Mouse (Mus musculus): Measurements from ENCODE around the gene Gm43738.
"Not testable (repeated sequence)": the region's sequence is repeated elsewhere in the genome, so short reads cannot be mapped to it uniquely, and the experiment has no call there.

Gene Gm43738

GRCm38 (mm10) chr3:89101812-89102494 is 1.1 kb upstream of the Gm43738 start, which contains the start of gene Fdps:
Fdps (minus strand) TSS chr3:89101959.
- DNase-seq, result peak; percentile 88 to 93

DNA sequence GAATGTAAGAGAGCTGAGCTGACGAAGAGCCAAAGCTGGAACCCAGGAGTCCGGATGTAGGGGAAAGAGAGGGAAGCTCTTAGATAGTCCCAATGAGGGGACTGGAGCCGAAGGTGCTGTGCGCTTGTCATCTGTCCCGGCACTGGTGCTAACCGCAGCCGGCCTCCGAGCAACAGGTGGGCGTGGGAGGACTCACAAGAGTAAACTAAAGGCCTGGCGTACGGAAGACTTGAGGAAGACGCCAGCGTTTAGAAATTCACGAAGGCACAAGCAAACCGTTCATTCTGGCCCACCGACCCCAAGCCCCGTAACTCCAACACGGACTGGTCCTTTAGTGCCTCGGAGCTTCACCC is 536 bp upstream of the Gm43738 start:
- no peak for DNase-seq

DNA sequence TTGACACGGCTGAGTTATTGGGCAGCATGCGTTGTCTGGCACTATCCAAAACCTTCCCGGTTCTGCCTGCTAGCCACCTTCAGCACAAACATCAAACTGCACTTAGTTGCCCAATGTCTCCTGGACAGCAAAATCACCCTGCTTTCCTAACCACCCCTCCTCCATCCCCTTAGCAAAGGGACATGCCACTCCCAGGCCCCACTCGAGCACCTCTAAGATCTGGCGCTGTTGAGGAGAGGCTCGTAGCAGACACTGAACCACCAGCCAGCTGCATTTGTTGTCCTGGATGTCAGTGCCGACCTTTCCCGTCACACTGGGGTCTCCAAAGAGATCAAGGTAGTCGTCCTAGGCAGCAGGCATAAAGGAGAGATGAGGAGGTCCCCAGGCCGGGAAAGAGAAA is 6.9 kb downstream of the Gm43738 start:
- DNase-seq, result no peak

DNA sequence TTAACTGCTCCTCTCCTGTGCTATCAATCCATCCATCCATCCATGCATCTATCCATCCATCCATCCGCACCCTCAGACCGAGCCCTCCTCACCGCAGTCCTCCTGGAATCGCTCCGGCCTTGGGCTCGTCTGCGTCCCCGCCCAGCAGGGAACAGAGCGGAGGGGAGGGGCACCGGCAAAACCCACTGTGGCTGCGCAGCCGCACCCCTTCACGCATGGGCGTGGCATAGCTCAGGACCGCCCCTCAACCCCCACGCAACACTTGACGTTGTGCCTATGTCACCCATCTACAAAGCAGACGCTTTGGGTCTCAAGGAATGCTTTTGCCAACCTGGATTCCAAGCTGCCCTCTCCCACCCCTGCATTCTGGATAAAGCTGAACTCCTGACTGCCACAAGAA is 7.7 kb downstream of the Gm43738 start, which contains the start of gene Rusc1:
Gene Rusc1, minus strand, starts transcription at position 137 of the 400 bp plus-strand sequence.
- peak; percentile 78 to 81 for DNase-seq

- DNase-seq, result no peak
Measured at GRCm38 (mm10) chr3:89092509-89093090, 8.3 kb downstream of the Gm43738 start.

DNA sequence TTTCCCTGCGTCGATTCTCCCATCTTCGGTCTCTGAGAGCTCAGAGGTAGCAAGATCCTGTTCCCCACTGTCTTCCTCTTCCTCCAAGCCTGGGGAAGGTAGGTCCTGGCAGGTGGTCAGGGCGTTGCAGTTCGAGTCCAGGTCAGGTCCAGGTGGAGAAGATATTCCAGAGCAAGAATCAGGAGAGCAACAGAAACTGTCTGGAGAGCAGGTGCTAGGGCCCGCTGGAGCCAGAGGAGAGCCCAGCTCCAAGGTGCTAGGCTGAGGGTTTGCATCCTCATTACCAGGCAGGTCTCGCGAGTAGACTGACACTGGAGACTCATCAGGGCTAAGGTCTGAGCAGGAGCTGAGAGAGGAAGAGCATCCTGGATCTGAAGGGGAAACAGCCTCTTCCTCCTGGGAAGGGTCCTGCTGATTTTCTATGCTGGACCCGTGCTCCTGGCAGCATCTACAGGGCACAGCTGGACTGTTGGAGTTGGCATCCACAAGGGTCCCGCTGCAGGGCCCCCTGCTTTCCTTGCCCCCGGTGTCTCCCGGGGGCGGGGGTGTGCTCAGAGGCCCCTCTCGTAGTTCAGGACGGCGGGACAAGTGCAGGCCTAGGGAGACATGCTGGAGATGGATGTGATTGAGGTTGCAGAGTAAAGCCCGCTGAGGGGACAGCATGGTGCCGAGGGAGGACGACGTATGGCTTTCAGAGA is 8.9 kb downstream of the Gm43738 start:
- DNase-seq, result peak; percentile 9 to 21

DNA sequence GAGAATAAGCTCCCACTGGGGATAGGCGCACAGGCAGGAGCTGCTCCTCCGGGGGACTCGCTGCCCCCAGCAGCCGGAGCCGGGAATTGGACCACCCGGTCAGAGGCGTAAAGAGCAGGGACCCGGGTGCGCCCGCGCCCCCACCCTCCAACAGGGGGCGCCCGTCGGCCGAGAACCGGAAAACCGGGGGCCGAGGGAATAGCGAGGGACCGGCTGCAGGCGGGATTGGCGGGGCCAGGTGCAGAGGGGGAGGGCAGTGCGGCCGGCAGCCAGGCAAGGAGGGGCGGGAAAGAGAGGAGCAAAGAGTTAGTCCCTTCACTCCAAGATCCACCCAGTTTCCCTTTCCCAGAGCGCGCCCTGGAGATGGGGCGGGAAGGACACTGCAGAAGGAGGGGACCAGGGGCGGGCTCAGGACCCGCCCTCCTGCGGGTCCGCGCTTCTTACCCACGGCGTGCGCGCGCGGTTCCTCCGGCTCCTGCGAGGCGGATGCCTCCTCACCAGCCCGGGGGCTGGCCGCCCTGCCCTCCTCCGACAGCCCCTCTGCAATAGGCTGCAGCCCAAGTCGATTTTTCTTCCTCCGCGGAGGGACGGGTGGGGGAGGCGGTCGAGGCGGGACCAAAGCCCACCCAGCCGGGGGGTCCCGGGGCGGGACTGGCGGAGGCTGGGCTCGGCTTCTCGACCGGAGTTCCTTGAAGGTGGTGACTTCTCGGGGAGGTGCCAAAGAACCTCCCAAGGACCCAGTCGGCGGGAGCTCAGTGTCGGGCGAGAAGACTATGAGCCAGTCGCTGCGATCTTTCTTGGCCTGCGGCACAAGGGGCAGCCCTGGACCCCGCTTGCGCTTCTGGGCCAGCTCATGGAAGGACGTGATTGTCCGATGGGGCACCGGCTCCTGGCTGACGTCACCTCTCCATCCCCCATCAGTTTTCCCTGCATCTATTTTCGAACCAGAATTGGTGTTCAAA is 9.9 kb downstream of the Gm43738 start:
- DNase-seq, result peak; percentile 86 to 88

DNA sequence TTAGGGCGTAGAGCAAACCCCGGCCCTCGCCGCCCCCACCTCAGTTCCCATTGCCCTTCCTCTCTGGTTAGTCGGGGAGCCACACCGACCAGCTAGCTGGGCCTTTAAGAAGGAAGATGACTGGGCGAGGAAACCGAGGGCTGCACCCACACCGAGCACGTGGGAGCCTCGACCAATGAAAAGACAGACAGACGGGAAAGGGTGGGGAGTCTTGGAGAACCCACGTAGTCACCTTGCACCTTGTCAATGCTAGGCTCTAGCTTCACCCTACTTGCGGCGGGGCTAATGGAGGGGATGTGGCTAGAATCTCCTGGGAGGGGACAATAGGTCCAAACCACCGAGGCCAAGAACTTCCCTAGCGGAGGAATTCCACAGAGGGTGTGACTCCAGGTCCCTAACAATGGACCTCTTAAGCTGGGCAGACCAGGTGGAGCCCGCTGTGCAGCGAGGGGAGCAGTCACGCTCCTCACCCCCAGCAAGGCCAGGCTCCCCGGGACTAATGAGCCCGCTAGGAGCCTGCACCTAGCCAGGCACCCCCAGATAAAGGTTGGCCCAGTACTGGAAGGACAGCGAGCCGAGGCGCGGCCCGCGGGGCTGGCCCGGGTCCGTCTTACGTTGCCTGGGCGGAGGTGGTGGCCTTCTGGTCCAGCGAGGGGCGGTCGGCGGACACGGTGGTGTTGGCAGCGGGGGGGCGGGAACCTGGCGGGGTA is 10.9 kb downstream of the Gm43738 start:
- peak; percentile 83 to 85 for DNase-seq

DNA sequence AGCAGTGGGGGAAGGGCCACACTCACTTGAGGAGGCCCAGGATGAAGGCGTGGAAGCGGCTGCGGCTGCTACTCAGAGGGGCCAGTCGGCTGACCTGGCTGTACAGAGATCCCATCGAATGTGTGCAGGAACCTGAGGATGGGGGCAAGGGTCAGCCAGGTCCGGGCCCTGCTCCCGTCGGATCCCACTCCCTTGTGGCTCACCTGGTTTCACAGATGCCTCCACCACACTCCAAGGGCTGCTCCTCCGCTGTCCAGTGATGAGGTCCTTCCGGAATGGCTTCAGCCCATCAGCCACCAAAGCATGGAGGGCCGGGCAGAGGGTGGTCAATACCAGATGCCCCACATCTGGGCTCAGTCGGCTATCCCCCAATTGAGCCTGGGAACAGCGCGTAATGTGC is 11.9 kb downstream of the Gm43738 start:
- no peak for DNase-seq

GRCm38 (mm10) chr3:89087338-89088110 is 13.4 kb downstream of the Gm43738 start:
- DNase-seq, result peak; percentile 96 to 97

- no peak for DNase-seq
Measured at GRCm38 (mm10) chr3:89084654-89085190, 16.2 kb downstream of the Gm43738 start.

- no peak for DNase-seq
Measured at GRCm38 (mm10) chr3:89084133-89084532, 16.8 kb downstream of the Gm43738 start.

DNA sequence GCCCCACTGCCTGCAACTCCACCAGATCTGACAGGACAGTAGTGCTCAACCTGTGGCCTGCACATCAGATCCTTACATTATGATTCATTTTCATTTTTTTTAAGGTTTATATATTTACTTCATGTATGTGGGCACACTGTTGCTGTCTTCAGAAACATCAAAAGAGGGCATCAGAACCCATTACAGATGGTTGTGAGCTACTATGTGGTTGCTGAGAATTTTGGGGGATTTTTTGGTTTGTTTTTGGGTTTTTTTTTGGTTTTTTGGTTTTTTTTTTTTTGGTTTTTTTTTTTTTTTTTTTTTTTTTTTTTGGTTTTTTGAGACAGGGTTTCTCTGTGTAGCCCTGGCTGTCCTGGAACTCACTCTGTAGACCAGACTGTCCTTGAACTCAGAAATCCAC is 18.6 kb downstream of the Gm43738 start:
- not testable (repeated sequence) for DNase-seq

GRCm38 (mm10) chr3:89077383-89077782 is 23.5 kb downstream of the Gm43738 start:
- no peak for DNase-seq

- no peak for DNase-seq
Measured at GRCm38 (mm10) chr3:89067265-89067664, 33.6 kb downstream of the Gm43738 start.

DNA sequence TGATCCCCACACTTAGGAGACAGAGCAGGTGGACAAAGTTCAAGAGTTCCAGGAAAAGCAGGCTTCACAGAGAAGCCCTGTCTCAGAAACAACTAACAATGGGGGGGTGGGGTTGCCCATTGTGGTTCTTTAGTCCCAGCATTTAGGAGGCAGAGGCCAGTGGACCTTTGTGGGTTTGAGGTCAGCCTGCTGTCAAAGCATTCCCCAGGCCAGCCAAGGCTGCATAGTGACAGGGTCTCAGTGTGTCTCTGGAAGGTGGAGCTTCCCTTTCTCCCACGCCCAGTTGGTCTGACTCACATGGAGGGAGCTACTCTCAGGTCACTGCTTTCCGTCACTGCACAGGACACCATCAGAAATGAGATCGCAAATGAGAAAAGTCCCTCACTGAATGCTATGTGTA is 39.2 kb downstream of the Gm43738 start:
- DNase-seq, result no peak

GRCm38 (mm10) chr3:89058783-89059182 is 42.1 kb downstream of the Gm43738 start:
- peak; percentile 43 to 50 for DNase-seq

DNA sequence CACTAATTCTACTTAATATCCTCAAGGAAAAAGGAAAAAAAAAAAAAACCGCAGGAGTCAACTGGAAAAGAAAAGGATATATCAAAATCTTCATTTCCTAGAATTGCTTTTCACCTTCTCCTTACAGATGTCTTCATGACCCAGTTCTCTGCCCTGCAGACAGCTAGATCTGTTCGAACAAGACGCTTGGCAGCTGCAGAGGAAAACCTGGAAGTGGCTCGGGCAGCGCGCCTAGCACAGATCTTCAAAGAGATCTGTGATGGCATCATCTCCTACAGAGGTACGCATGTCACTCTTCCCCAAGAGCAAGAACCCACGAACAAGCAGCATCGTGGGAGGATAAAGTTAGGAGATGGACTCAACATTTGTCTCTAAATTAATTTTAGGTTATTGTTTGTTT is 42.5 kb downstream of the Gm43738 start:
- no peak for DNase-seq

- DNase-seq, result no peak
Measured at GRCm38 (mm10) chr3:89043359-89043758, 57.5 kb downstream of the Gm43738 start.

All from B cell, adult 2 months (primary cell).